Mouse (Mus musculus): ENCODE measurements around the gene Palb2. TPM values are rescaled to one million over a fixed set of nuclear protein-coding genes. Genes with fewer than 3 reads are reported as not detected.

Gene Palb2
- total and polyA plus RNA-seq, 3 experiments, result 11.7 to 17.5 (median 14.0) TPM

DNA sequence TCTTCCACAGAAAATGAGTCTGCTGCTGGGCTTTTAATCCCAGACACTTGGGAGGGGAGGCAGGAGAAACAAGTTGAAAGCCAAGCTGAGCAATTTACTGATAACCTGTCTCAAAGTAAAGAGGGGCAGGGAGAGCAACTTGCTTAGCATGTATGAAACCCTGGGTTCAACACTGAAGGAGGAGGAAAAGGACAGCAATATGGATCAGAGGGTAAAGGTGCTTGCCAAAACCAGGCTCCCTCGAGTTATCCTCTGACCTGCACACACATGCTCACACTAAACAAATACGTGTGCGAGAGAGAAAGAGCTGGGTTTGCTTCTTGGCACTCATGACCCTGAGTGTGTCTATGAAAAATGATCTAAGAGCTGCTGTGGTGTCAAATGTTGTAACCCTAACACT lies 34.8 kb downstream of the Palb2 start:
- dilution Hi-C loops (cut with MboI; ENCODE audit: extremely low pct_ligation_motif_present, extremely low pct_unique_long_range_greater_than_20kb, low sequenced_read_pairs) (no loop called here), in situ Hi-C loops (cut with MboI; ENCODE audit: low pct_ligation_motif_present, low pct_unique_long_range_greater_than_20kb, low sequenced_read_pairs) (loop anchor here (5.0 kb wide), 1 partner anchor 54 kb away; no protein-coding TSS in a partner anchor)
- H3K79me2 ChIP-seq (replicated peaks; ENCODE audit: control insufficient read depth, extremely low read depth, insufficient read depth, poor library complexity, severe bottlenecking), result peaks cover 55% of the 10 kb centered on the region
- no peak overlapping the region for H3K9ac ChIP-seq (ENCODE audit: insufficient read depth, low read depth)
- no peak overlapping the region for H3K27ac ChIP-seq (ENCODE audit: insufficient read depth, low read depth)
- TF ChIP-seq POLR2A (IDR thresholded peaks at IDR 0.05; ENCODE audit: low read depth, low read length), result no peak
- no peak for TF ChIP-seq ZMIZ1 (IDR thresholded peaks at IDR 0.05; ENCODE audit: low read depth, low read length)
- TF ChIP-seq USF1 (IDR thresholded peaks at IDR 0.05; ENCODE audit: low read depth, low read length), result no peak
- no peak for TF ChIP-seq CHD2 (IDR thresholded peaks at IDR 0.05; ENCODE audit: low read length)
- no peak for TF ChIP-seq USF2 (conservative IDR thresholded peaks at IDR 0.05; ENCODE audit: low read depth, low read length)
- no peak for TF ChIP-seq JUND (conservative IDR thresholded peaks at IDR 0.05; ENCODE audit: low read depth, low read length)
- no peak for TF ChIP-seq ELF1 (IDR thresholded peaks at IDR 0.05; ENCODE audit: low read depth, low read length)
- no peak for TF ChIP-seq JUN (IDR thresholded peaks at IDR 0.05; ENCODE audit: insufficient read depth, low read depth, low read length)
- no peak for TF ChIP-seq NRF1 (IDR thresholded peaks at IDR 0.05; ENCODE audit: low read depth, low read length)
- TF ChIP-seq CTCF (conservative IDR thresholded peaks at IDR 0.05 in 1 of 2, IDR thresholded peaks at IDR 0.05 in 1 of 2; ENCODE audit: low read depth in 2 of 2, low read length in 2 of 2), result no peak
- no peak for TF ChIP-seq PAX5 (IDR thresholded peaks at IDR 0.05; ENCODE audit: low read length)
- no peak for TF ChIP-seq MAZ (IDR thresholded peaks at IDR 0.05; ENCODE audit: low read depth, low read length)
- TF ChIP-seq IRF4 (IDR thresholded peaks at IDR 0.05; ENCODE audit: low read depth, low read length), result no peak
- no peak for TF ChIP-seq NELFE (IDR thresholded peaks at IDR 0.05; ENCODE audit: low read depth, low read length)
- DNase-seq (ENCODE audit: extremely low read depth), result no peak
- no peaks in the 10 kb centered on the region for H3K27me3 ChIP-seq (replicated peaks)
- no peaks in the 10 kb centered on the region for H3K9me3 ChIP-seq (replicated peaks; ENCODE audit: low read length)
- H3K4me3 ChIP-seq (replicated peaks in 1 of 3; ENCODE audit: low read depth in 2 of 3, low read length in 2 of 3, poor library complexity in 1 of 3), result no peak overlapping the region
- H3K4me1 ChIP-seq (ENCODE audit: control insufficient read depth in 1 of 2, insufficient read depth in 2 of 2), result peaks cover 2 to 20% of the 10 kb centered on the region in 2 experiments; a peak in 3 of 4 replicates
- H3K36me3 ChIP-seq (replicated peaks in 1 of 2; ENCODE audit: control insufficient read depth in 1 of 2, insufficient read depth in 1 of 2, low read length in 1 of 2), result peaks cover 48 to 62% of the 10 kb centered on the region in 2 experiments
- H3K4me2 ChIP-seq (ENCODE audit: insufficient read depth, low read depth, poor library complexity, severe bottlenecking), result no peak overlapping the region

DNA sequence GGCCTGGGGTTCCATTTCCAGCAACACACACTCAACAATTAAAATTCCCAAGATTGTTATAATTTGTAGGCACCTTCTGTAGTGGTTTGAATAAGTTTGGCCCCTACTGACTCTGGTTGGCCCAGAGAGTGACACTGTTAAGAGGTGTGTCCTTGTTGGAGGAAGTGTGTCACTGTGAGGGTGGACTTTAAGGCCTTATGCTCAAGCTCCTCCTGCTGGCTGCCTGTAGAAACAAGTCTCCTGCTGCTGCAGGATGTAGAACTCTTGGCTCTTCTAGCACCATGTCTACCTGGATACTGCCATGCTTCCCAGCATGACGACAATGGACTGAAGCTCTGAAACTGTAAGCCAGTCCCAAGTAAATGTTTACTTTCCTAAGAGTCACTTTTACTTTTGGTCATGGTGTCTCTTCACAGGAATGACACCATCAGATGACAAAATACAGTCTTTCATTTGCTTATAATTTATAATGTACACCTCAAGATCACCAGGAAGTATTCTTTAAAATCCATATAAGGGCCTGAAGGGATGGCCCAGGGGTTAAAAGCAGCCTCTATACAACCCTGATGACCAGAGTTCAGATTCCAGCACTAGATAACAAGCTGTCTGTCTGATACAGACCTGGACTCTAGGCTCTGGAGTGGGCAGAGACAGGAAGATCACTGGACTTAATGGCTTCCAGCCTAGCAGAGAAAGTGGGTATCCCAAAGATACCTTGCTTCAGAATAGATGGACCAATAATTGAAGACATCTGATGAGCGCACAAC lies 38.0 kb downstream of the Palb2 start:
- H3K4me1 ChIP-seq (ENCODE audit: control insufficient read depth in 1 of 2, insufficient read depth in 2 of 2), result peaks cover 0 to 14% of the 10 kb centered on the region in 2 experiments; a peak in 2 of 4 replicates
- H3K9me3 ChIP-seq (replicated peaks; ENCODE audit: low read length), result no peaks in the 10 kb centered on the region
- DNase-seq (ENCODE audit: extremely low read depth), result peak; percentile 60
- H3K36me3 ChIP-seq (replicated peaks in 1 of 2; ENCODE audit: control insufficient read depth in 1 of 2, insufficient read depth in 1 of 2, low read length in 1 of 2), result peaks cover 72 to 87% of the 10 kb centered on the region in 2 experiments
- TF ChIP-seq RAD21 (IDR thresholded peaks at IDR 0.05; ENCODE audit: low read depth, low read length) (peak; percentile 37), CHD2 (IDR thresholded peaks at IDR 0.05; ENCODE audit: low read length) (no peak), CTCF (conservative IDR thresholded peaks at IDR 0.05 in 1 of 2, IDR thresholded peaks at IDR 0.05 in 1 of 2; ENCODE audit: low read depth in 2 of 2, low read length in 2 of 2) (peak in 1 of 2 experiments; percentile 52; a peak in 2 of 4 replicates)
- no peak overlapping the region for H3K9ac ChIP-seq (ENCODE audit: insufficient read depth, low read depth)
- peaks cover 38% of the 10 kb centered on the region for H3K79me2 ChIP-seq (replicated peaks; ENCODE audit: control insufficient read depth, extremely low read depth, insufficient read depth, poor library complexity, severe bottlenecking)
- no peaks in the 10 kb centered on the region for H3K27me3 ChIP-seq (replicated peaks)
- H3K27ac ChIP-seq (ENCODE audit: insufficient read depth, low read depth), result no peak overlapping the region
- in situ Hi-C loops (cut with MboI; ENCODE audit: low pct_ligation_motif_present, low pct_unique_long_range_greater_than_20kb, low sequenced_read_pairs), result loop anchor here (5.0 kb wide), 1 partner anchor 58 kb away; no protein-coding TSS in a partner anchor
- dilution Hi-C loops (cut with MboI; ENCODE audit: extremely low pct_ligation_motif_present, extremely low pct_unique_long_range_greater_than_20kb, low sequenced_read_pairs), result no loop called here
- no peak overlapping the region for H3K4me2 ChIP-seq (ENCODE audit: insufficient read depth, low read depth, poor library complexity, severe bottlenecking)
- no peak overlapping the region for H3K4me3 ChIP-seq (replicated peaks in 1 of 3; ENCODE audit: low read depth in 2 of 3, low read length in 2 of 3, poor library complexity in 1 of 3)

All from CH12.LX (cell line).